Comparison of ENCODE assay signal across 23 mouse cellular contexts in the genomic region with DNA sequence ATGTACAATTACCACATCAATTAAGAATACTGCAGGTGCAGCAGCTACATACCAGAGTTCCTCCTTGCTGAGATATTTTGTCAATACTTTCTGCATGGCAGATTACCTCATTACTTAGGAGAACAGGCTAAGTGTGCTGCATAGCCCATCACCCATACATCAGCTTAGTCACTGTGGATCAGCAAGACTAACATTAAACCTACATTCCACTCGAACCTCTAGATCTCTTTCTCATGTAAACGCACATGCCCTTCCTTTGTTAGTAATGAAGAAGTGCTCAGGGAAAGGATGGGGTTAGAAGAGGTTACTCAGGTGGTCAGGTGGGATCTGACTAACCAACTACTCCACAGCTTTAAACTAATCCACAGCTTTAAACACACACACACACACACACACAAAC.
DNase-seq lines count a peak whose midpoint lies in the region; TF ChIP-seq lines count a peak whose summit lies in the region.
"Had no signal": no experiment of that assay in that cellular context is flagged by ENCODE, and none has a peak within 500 bp of the region (broad histone marks: within the 10 kb centered on the region; RNA-seq: fewer than 3 reads in every experiment).

No protein-coding gene starts in this region.

- in situ Hi-C loops in ES-E14 (cut with MboI; ENCODE audit: low sequenced_read_pairs in 2 of 2, unreplicated experiment in 2 of 2) = no loop called here

- no peak overlapping the region for H3K4me3 ChIP-seq in ES-E14 (ENCODE audit: insufficient read depth in 1 of 2, low read depth in 1 of 2, low read length in 2 of 2, poor library complexity in 1 of 2, severe bottlenecking in 1 of 2)

- peaks cover 0 to 2% of the 10 kb centered on the region in 2 experiments; a peak in 1 of 4 replicates for H3K4me1 ChIP-seq in ES-E14 (ENCODE audit: control insufficient read depth in 2 of 2, insufficient read depth in 2 of 2, low read length in 2 of 2, poor library complexity in 1 of 2)

- H3K36me3 ChIP-seq in ES-E14 (ENCODE audit: control insufficient read depth, insufficient read depth, low read length, poor library complexity, severe bottlenecking) = no peaks in the 10 kb centered on the region
- H3K36me3 ChIP-seq: G1E had no signal

- peak; percentile 28 for DNase-seq in ES-CJ7 (ENCODE audit: low read depth, low spot score)
- DNase-seq in ES-E14 (ENCODE audit: low read depth, low spot score) = no peak
- DNase-seq in R1 (ENCODE audit: low read depth, low spot score) = peak; percentile 40
- DNase-seq in ZHBTc4 (ENCODE audit: low read depth, low spot score) = peak; percentile 51
- DNase-seq in retina, postnatal 1 day = no peak
- no peak for DNase-seq in adrenal gland, adult (ENCODE audit: inconsistent age in 2 of 2, low spot score in 1 of 2)
- no peak for DNase-seq in adrenal gland, postnatal 14 days
- DNase-seq in left cerebral cortex, adult 11 months (ENCODE audit: low spot score) = no peak
- DNase-seq: adrenal gland, adult 2 months; adrenal gland, adult 8-10 months; adrenal gland, postnatal 10 days; adrenal gland, postnatal 25 days; adrenal gland, postnatal 36 days; B cell, adult 2 months; cerebellum, adult 11 months; cerebellum, adult 11-12 months; cerebellum, adult 18-20 months; cerebellum, adult 2 months; cerebellum, adult 8-10 months; cerebellum, adult 9-10 months; cerebellum, adult 9-11 months; cerebellum, postnatal 10 days had no signal

- no peaks in the 10 kb centered on the region for H3K9me3 ChIP-seq in ES-E14 (ENCODE audit: control insufficient read depth, insufficient read depth, low read depth, low read length)

- no peak overlapping the region for H3K9ac ChIP-seq in ES-E14 (ENCODE audit: insufficient read depth, low read depth, low read length, poor library complexity, severe bottlenecking)

- no peak overlapping the region for H3K27ac ChIP-seq in ES-E14 (ENCODE audit: insufficient read depth, low read depth, low read length, poor library complexity, severe bottlenecking)

TF ChIP-seq in ES-E14, 5 proteins besides CTCF, POLR2A, EP300 and RAD21:
- no peak for TF ChIP-seq ZNF384 (IDR thresholded peaks at IDR 0.05; ENCODE audit: low read depth, low read length)
- peak; percentile 83 for TF ChIP-seq MAFK (IDR thresholded peaks at IDR 0.05; ENCODE audit: insufficient read depth, low read depth, low read length)
- no peak for TF ChIP-seq ZC3H11A (IDR thresholded peaks at IDR 0.05; ENCODE audit: borderline replicate concordance, low read depth, low read length)

Comparison
In these comparisons a context has a peak if more than half of its experiments do, and no peak if none do; other contexts are left out.
1. DNase-seq: peak in ES-CJ7 (single experiment), R1 (single experiment) and ZHBTc4 (single experiment); none in ES-E14 (single experiment), retina, postnatal 1 day (single experiment), adrenal gland, adult (0 of 2), adrenal gland, postnatal 14 days (single experiment) and left cerebral cortex, adult 11 months (single experiment).